Mouse (Mus musculus) kidney, adult 9 months (tissue): ENCODE results near the gene Txndc16.
A peak's percentile ranks its signal among the peaks of the same experiment; 100 is the strongest.

Experiments used
- DNase-seq: peaks from one replicate; pipeline ENCODE4 v3.0.0; 2022

Gene Txndc16

GRCm38 (mm10) chr14:45153258-45153657 lies 66.9 kb downstream of the Txndc16 start:
- no peak for DNase-seq

GRCm38 (mm10) chr14:45142511-45142910 lies 77.6 kb downstream of the Txndc16 start:
- DNase-seq: peak; percentile 51

GRCm38 (mm10) chr14:45140344-45141080 lies 79.6 kb downstream of the Txndc16 start:
- DNase-seq: no peak

GRCm38 (mm10) chr14:45135961-45136360 lies 84.2 kb downstream of the Txndc16 start:
- DNase-seq: no peak

GRCm38 (mm10) chr14:45135560-45135959 lies 84.6 kb downstream of the Txndc16 start:
- DNase-seq: no peak

- DNase-seq: no peak
Measured at GRCm38 (mm10) chr14:45118359-45118758, 101.8 kb downstream of the Txndc16 start.

- no peak for DNase-seq
Measured at GRCm38 (mm10) chr14:45102201-45102600, 117.9 kb downstream of the Txndc16 start.

GRCm38 (mm10) chr14:45092327-45092726 lies 127.8 kb downstream of the Txndc16 start:
- DNase-seq: no peak

GRCm38 (mm10) chr14:45090011-45090410 lies 130.1 kb downstream of the Txndc16 start:
- DNase-seq: no peak

- DNase-seq: peak; percentile 11
Measured at GRCm38 (mm10) chr14:45085651-45086425, 134.3 kb downstream of the Txndc16 start.

- no peak for DNase-seq
Measured at GRCm38 (mm10) chr14:45084656-45085280, 135.4 kb downstream of the Txndc16 start.

- no peak for DNase-seq
Measured at GRCm38 (mm10) chr14:45083540-45083939, 136.6 kb downstream of the Txndc16 start.
